Mouse (Mus musculus): ENCODE measurements around the gene Hk1. TPM values are rescaled to one million over a fixed set of nuclear protein-coding genes. Genes with fewer than 3 reads are reported as not detected.

The Hk1 gene
- total and polyA plus RNA-seq, 3 experiments, result 71.0 to 120 (median 120) TPM

GRCm38 (mm10) chr10:62300006-62300827 lies 79.5 kb downstream of the Hk1 start:
- Histone ChIP-seq H3K27ac (peak overlapping the region; percentile 60), H3K9ac (ENCODE audit: low read depth, low read length) (no peak overlapping the region), H3K36me3 (ENCODE audit: control insufficient read depth, insufficient read depth, low read length) (peaks cover 3% of the 10 kb centered on the region; the same call in 1 of the 2 replicates), H3K4me3 (no peak overlapping the region), H3K27me3 (ENCODE audit: control insufficient read depth, insufficient read depth, low read length) (no peaks in the 10 kb centered on the region), H3K4me1 (ENCODE audit: control insufficient read depth, insufficient read depth, low read length) (peaks cover 11% of the 10 kb centered on the region), H3K79me2 (replicated peaks; ENCODE audit: control insufficient read depth, insufficient read depth, low read length) (no peaks in the 10 kb centered on the region; the same call in 1 of the 2 replicates)
- peak; percentile 57 to 72 for DNase-seq
- intact Hi-C loops (cut with DNase I), result loop anchor here (5.0 kb wide), 1 partner anchor 37 kb away; no protein-coding TSS in a partner anchor
- TF ChIP-seq EP300 (IDR thresholded peaks at IDR 0.05; ENCODE audit: insufficient read depth, low read depth, low read length), result 0 out of 2 replicates have a peak, but pooled peaks have one; percentile 1
- no peak for TF ChIP-seq POLR2A (IDR thresholded peaks at IDR 0.05; ENCODE audit: insufficient read depth, low read depth, low read length)
- TF ChIP-seq CTCF (IDR thresholded peaks at IDR 0.05), result no peak
- WGBS, result 9% methylated on average over 23 of the region's 23 CpGs

GRCm38 (mm10) chr10:62296086-62296872 lies 83.4 kb downstream of the Hk1 start:
- H3K79me2 ChIP-seq (replicated peaks; ENCODE audit: control insufficient read depth, insufficient read depth, low read length), result no peaks in the 10 kb centered on the region
- H3K9ac ChIP-seq (ENCODE audit: low read depth, low read length), result no peak overlapping the region
- DNase-seq, result no peak
- intact Hi-C loops (cut with DNase I), result no loop called here
- peaks cover 11% of the 10 kb centered on the region for H3K4me1 ChIP-seq (ENCODE audit: control insufficient read depth, insufficient read depth, low read length)
- no peak for TF ChIP-seq EP300 (IDR thresholded peaks at IDR 0.05; ENCODE audit: insufficient read depth, low read depth, low read length)
- no peak for TF ChIP-seq CTCF (IDR thresholded peaks at IDR 0.05)
- TF ChIP-seq POLR2A (IDR thresholded peaks at IDR 0.05; ENCODE audit: insufficient read depth, low read depth, low read length), result no peak
- 69% methylated on average over 25 of the region's 26 CpGs for WGBS
- H3K36me3 ChIP-seq (ENCODE audit: control insufficient read depth, insufficient read depth, low read length), result peaks cover 3% of the 10 kb centered on the region; the same call in 1 of the 2 replicates
- no peaks in the 10 kb centered on the region for H3K27me3 ChIP-seq (ENCODE audit: control insufficient read depth, insufficient read depth, low read length)
- no peak overlapping the region for H3K4me3 ChIP-seq
- no peak overlapping the region for H3K27ac ChIP-seq

GRCm38 (mm10) chr10:62294112-62294511 lies 85.6 kb downstream of the Hk1 start:
- H3K79me2 ChIP-seq (replicated peaks; ENCODE audit: control insufficient read depth, insufficient read depth, low read length), result no peaks in the 10 kb centered on the region
- no peak for DNase-seq
- H3K4me3 ChIP-seq, result no peak overlapping the region
- intact Hi-C loops (cut with DNase I), result no loop called here
- no peaks in the 10 kb centered on the region; the same call in 1 of the 2 replicates for H3K36me3 ChIP-seq (ENCODE audit: control insufficient read depth, insufficient read depth, low read length)
- H3K9ac ChIP-seq (ENCODE audit: low read depth, low read length), result no peak overlapping the region
- 74% methylated on average over 4 of the region's 4 CpGs for WGBS
- H3K4me1 ChIP-seq (ENCODE audit: control insufficient read depth, insufficient read depth, low read length), result no peaks in the 10 kb centered on the region
- no peaks in the 10 kb centered on the region for H3K27me3 ChIP-seq (ENCODE audit: control insufficient read depth, insufficient read depth, low read length)
- H3K27ac ChIP-seq, result no peak overlapping the region
- no peak for TF ChIP-seq EP300 (IDR thresholded peaks at IDR 0.05; ENCODE audit: insufficient read depth, low read depth, low read length)
- TF ChIP-seq CTCF (IDR thresholded peaks at IDR 0.05), result no peak
- TF ChIP-seq POLR2A (IDR thresholded peaks at IDR 0.05; ENCODE audit: insufficient read depth, low read depth, low read length), result no peak

- Histone ChIP-seq H3K79me2 (replicated peaks; ENCODE audit: control insufficient read depth, insufficient read depth, low read length) (no peaks in the 10 kb centered on the region), H3K27ac (peak overlapping the region; percentile 24; the same call in 1 of the 2 replicates), H3K9ac (ENCODE audit: low read depth, low read length) (no peak overlapping the region), H3K27me3 (ENCODE audit: control insufficient read depth, insufficient read depth, low read length) (no peaks in the 10 kb centered on the region), H3K36me3 (ENCODE audit: control insufficient read depth, insufficient read depth, low read length) (peaks cover 6% of the 10 kb centered on the region), H3K4me3 (no peak overlapping the region), H3K4me1 (ENCODE audit: control insufficient read depth, insufficient read depth, low read length) (peaks cover 5% of the 10 kb centered on the region)
- DNase-seq, result peak in 1 of 2 experiments; percentile 37
- TF ChIP-seq CTCF (IDR thresholded peaks at IDR 0.05), result no peak
- no peak for TF ChIP-seq EP300 (IDR thresholded peaks at IDR 0.05; ENCODE audit: insufficient read depth, low read depth, low read length)
- TF ChIP-seq POLR2A (IDR thresholded peaks at IDR 0.05; ENCODE audit: insufficient read depth, low read depth, low read length), result no peak
- WGBS, result 33% methylated on average over 6 of the region's 6 CpGs
- intact Hi-C loops (cut with DNase I), result no loop called here
These were observed 92.1 kb downstream of the Hk1 start for GRCm38 (mm10) chr10:62287460-62288124.

GRCm38 (mm10) chr10:62283206-62283792 lies 96.4 kb downstream of the Hk1 start:
- H3K27ac ChIP-seq, result no peak overlapping the region
- no peak for DNase-seq
- peaks cover 6% of the 10 kb centered on the region; the same call in 1 of the 2 replicates for H3K36me3 ChIP-seq (ENCODE audit: control insufficient read depth, insufficient read depth, low read length)
- no peak overlapping the region for H3K9ac ChIP-seq (ENCODE audit: low read depth, low read length)
- H3K4me3 ChIP-seq, result no peak overlapping the region
- H3K4me1 ChIP-seq (ENCODE audit: control insufficient read depth, insufficient read depth, low read length), result peaks cover 5% of the 10 kb centered on the region
- TF ChIP-seq POLR2A (IDR thresholded peaks at IDR 0.05; ENCODE audit: insufficient read depth, low read depth, low read length) (no peak), EP300 (IDR thresholded peaks at IDR 0.05; ENCODE audit: insufficient read depth, low read depth, low read length) (no peak), CTCF (IDR thresholded peaks at IDR 0.05) (no peak)
- 88% methylated on average over 4 of the region's 4 CpGs for WGBS
- intact Hi-C loops (cut with DNase I), result no loop called here
- H3K27me3 ChIP-seq (ENCODE audit: control insufficient read depth, insufficient read depth, low read length), result no peaks in the 10 kb centered on the region
- no peaks in the 10 kb centered on the region for H3K79me2 ChIP-seq (replicated peaks; ENCODE audit: control insufficient read depth, insufficient read depth, low read length)

Measured in heart, adult 2 months (tissue).